Mouse (Mus musculus) large intestine, adult 2 months (tissue): ENCODE measurements around the gene Rai2. TPM values are rescaled to one million over a fixed set of nuclear protein-coding genes. Genes with fewer than 3 reads are reported as not detected.

Source experiments
- DNase-seq: peaks from one replicate; pipeline ENCODE4 v3.0.0-alpha.2; 2012; ENCODE audit warnings: low read depth, low spot score
- WGBS: fragments of 180-500 bp; shearing (Covaris S2); methylation state at CpG from one replicate; pipeline ENCODE4 v1.1.7; 2018; 5-methylcytosine and 5-hydroxymethylcytosine counted together
- polyA plus RNA-seq: library from polyadenylated mRNA; depleted of rRNA; stranded (reverse); fragments of >200 nt; gene quantifications from 2 replicates; pipeline ENCODE4 v1.2.3, GENCODE M21; 2012; rRNA removed

Rai2 gene
- polyA plus RNA-seq: 4.3 and 5.1 TPM in 2 replicates

DNA sequence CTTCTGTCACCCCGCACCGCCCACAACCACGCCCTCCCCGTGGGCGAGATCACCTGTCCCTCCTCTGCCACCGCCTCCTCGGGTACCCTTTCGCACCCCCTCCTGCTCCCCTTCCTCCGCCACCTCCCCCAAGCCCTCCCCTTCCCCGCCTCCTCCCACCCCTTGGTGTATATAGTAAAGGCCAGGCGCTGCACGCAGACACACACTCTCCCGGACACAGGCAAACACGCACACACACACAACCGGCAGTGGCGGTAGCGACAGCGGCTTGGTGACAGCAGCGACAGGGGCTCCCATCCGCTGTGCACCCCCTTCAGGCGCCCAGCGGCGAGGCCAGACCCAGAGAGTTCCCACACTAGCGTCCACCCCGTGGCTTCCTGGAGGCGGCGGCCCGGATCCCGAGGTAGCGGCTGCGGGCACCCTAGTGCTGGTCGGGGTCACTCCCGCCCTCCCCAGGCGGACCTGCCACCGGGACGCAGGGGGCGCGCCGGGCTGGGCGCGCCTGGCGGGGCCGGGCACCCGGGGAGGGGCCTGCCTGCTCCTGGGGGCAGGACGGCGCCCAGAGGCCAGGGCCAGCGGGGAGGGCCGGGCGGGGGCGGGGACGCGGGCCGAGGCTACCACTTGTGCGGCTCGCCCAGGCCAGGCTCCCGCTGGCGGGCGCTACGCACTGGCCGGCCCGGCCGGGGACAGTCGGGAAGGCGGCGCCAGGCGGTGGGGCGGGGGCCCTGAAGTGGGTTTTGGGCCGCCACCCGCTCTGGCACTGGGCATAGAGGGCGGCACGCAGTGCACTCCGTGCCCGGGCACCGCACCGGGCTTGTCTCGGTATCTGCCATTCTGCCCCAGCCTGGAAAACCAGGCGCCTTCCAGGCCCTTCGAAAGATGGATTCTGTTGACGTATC, at the start of gene Rai2:
Gene Rai2 (plus strand): TSS at position 205 of the 899 bp plus-strand sequence.
- DNase-seq: no peak
- WGBS: 21% methylated on average over 48 of the region's 79 CpGs

DNA sequence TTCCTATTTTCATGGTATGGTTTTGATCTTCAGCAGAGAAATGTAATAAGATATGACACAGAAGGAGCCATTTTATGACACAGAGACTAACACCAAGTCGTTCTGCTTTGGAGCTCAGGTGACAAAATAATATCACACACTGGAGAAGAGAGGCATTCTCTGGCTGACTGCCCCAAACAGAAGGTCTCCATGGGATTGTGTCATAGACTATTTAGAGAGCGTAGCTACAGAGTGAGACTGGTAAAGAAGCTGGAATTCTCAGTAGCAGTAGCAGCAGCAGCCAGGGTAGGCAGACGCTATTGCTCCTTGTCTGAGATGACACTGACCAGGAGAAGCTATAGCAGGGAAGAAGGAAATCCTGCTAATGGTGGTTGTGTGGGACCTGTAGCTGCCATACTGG, 27.5 kb upstream of the Rai2 start:
- no peak for DNase-seq
- WGBS: 53% methylated on average over 3 of the region's 3 CpGs

DNA sequence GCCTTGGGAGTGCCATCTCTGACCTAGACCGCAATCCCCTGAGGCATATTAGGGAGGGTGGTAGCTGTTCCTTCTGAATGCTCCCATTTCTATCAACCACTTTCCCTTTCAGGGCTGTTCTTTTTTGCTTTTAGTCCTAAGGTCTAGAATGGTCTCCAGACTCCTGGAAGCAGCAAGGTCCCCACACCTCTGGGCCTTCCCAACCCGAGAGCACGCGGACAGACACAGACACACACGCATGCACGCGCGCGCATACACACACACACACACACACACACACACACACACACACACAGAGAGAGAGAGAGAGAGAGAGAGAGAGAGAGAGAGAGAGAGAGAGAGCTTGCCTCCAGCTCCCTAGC, 385 bp upstream of the Rai2 start:
- DNase-seq: no peak
- whole genome bisulfite sequencing: 21% methylated on average over 8 of the region's 9 CpGs

DNA sequence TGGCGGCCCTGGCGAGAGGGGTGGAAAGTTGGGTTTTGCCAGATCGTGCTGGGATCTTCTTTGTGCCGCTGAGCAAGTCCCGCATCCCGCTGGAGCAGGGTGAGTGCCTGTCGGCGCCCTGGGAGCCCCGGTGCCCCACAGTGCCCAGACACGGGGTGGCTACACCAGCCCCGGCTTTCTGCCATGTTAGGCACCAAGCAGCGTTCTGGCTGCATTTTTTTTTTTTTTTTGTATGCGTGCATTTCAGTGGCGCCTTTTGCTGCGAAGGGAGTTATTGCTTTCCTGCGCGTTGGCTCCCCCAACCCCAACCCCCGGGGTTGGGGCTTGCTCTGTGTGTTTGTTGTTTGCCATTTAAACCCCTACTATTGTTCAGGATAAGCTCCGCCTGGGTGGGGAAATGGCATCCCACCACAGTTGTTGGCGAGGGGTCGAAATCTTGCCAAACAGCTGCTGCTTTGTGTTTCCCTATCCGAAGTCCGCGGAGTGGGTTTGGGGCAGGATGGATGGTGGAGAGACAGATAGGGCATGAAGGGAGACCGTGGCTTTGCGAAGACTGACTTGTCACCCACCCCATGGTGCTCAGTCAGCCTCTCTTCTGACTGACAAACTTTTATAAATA, 1.0 kb downstream of the Rai2 start:
- DNase-seq: no peak

DNA sequence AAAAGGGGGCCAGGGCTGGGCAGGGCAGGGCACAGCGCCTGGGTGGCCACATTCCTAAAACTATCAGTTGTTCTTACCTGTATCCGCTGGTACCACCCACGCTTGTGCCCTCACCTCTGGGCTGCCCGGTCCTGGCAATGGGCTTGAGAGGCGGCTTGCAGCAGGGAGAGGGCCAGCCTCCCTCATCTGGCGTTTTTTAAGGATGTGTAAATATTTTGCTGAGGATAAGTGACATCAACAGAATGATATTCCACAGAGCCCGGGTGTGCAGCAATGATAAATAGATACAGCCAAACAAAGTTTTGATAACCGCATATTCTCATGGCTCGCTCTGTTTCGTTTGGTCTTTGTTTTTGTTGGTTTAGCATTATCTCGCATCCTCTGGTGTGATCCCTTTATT, 1.7 kb downstream of the Rai2 start:
- DNase-seq: no peak
- 46% methylated on average over 11 of the region's 11 CpGs for WGBS

More for the DNA sequence above, 1.0 kb downstream of the Rai2 start:
- WGBS: 20% methylated on average over 26 of the region's 26 CpGs

DNA sequence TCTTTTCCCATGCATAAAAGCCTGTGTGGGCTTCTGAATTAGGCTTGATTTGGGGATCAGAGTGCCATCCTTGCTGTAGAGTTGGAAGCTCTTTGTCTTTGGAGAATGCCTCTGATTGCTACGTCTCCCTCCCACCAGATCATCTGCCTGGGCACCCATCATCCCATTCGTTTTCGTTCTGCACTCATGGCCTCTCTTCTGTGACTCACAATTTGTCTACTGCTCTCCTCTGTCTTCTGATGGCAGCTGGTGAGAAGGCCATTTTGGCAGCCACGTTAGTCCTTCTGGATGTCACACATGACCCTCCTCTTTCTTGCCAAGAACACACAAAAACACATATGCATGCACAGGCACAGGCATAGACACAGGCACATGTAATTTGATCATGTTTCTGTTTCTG, 4.2 kb downstream of the Rai2 start:
- whole genome bisulfite sequencing: 63% methylated on average over 4 of the region's 4 CpGs
- DNase-seq: no peak

DNA sequence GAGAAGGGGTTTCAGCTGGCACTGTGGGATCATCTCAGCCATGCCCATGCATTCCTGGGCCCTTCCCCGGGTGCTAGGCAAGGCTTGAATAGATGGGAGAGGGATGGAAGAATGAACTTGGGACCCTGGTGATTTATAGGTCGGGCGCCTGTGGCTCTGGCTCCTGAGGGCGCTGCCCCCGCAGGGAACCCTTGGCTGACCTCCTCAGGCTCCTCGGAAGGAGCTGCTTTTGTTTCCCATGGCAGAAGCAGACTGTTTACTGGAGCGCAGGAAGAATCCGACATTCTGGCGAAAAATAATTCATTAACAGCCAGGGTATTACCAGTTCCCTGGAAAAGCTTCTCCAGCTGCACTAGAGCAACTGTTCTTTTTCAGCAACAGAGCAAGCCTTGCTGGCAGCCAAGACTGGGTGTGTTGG, 6.5 kb downstream of the Rai2 start:
- 17% methylated on average over 9 of the region's 9 CpGs for WGBS
- no peak for DNase-seq

DNA sequence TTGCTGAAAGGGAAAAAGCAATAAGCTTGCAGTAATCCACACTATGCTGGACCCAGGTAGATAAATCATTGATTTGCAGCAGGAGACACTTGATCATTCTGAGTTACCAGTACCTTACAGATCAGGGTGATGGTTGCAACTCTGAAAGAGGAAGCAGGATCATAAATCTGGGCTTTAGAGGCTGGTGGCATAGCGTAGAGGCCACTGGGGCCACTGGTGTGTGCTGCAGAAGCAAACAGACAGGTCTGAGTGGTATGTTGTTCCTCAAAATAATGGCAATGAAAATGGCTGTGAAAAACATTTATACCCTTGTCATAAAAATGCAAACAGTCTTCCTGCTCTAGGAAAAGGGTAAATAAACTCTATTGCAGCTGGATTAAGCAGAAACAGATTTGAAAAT, 9.4 kb downstream of the Rai2 start:
- no peak for DNase-seq
- WGBS: 13% methylated on average over 1 of the region's 1 CpGs

DNA sequence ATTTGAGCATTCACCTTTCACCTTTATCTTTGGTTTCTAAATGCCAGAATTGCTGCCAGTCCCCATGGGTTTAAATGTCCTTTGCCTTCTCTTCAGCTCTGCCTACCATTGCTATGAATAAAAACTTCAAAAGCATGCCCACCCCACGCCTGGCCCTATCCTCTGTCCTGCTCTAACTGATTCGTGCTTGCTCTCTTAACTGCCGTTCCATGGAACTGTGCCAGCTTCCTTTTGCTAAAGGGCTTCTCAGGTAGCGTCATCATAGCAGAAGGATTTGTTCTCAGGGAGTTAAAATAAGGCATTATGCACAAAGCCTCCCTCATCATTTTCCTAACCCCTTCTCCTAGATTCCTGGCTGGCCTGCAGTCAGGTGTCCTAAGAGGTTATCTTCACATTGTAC, 11.6 kb downstream of the Rai2 start:
- DNase-seq: no peak
- 41% methylated on average over 4 of the region's 4 CpGs for WGBS

DNA sequence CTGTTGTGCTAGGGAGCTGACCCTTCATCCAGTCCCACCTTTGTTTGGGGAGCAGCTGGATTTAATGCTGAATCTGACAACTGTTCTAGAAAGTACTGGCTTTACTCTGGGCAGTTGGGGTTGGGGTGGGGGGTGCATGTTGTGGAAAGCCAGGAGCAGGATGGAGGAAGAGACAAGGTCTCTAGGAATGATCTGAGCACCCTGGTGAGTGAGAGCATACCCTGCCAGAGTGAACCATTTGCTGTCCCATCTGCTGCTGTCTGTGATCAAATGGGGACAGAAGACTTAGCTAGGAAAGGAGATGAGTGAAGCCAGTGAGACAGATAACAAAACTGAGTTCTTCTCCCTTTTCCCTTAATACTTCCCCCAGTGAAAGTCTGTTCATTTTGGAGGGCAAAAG, 13.2 kb downstream of the Rai2 start:
- DNase-seq: no peak

DNA sequence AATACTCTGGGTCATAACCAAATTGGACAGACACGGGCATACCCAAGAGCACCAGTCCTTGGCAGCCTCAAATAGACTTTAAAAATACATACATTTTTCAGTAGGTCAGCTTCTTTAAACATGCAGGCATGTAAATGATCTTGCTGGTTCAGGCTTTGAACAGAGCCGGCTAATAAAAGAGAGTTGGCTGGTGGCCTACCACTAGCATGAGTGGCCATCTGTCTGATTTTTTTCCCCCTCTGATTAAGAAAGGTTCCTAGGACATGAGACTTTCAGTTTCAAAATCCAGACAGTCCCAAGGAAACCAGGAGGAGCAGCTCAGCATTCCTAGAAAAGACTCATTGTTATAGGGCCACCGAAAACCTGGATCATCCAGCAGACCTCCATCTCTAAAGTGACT, 15.0 kb downstream of the Rai2 start:
- WGBS: 77% methylated on average over 3 of the region's 3 CpGs
- no peak for DNase-seq

DNA sequence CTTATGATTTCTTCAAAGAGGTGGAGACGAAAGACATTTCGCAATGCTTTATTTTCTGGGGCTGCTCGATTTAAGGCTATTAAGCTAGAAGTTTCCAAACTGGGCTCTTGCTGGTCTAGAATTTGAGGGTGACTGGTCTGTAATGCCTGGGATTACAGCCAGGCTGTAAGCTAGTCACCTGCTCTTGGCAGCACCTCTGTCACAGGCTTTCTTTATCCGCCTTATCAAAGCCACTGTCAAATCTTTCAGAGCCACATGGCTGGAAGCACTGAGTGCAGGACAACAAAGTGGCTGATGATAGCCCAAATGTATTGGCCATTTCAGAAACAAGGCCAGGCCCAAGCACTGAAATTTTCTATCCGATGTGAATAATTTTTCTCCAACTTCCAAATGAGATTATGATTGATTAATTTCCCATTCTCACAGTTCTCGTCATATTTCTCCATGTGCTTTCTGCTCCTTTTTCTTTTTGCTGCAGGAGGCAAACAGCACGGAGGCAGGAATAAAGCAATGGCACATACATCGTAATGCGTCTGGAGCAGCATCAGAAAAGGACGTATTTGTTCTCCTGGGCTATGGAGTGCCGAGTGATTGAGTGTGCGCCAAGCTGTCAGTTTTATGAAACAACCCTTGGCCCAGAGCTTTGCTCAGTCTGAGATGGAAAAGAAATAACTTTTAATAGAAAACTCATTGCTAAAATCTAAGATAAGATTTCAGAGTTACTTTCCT, 16.9 kb downstream of the Rai2 start:
- WGBS: 77% methylated on average over 12 of the region's 12 CpGs
- no peak for DNase-seq

DNA sequence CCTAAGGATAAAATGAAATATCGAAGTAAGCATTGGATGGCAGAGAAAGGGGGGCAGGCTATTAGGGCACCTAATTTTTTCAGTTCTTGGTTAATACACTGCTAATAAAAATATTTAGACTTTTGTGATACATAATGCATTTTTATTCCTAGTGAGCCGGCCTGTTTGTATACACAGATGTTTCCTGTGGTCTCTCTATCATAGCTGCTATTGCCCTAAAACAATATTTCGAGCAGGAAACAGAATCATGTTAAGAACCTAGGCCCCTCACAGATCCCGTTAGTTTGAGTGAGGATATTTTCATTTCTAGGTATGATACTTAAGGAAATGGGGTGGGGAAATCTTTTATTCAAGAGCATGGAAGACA, 17.4 kb downstream of the Rai2 start:
- no peak for DNase-seq
- WGBS: 64% methylated on average over 4 of the region's 4 CpGs

DNA sequence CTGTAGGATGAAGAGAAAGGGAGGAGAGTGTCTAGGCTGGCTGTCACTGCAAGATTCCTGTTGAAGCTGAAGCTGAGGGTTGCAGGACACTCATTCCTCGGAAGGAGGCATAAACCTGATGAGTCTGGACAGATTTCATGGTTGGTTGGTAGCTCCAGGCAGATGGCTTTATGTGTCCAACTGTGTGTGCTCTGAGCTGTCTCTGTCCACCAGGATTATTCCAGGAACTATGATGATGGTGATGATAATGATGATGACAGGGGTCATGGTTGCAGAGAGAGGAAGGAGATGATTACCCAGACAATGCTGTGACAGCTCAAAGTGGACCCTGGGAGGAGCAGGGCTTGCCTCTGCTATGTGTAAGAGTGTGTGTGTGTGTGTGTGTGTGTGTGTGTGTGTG, 22.5 kb downstream of the Rai2 start:
- DNase-seq: no peak
- WGBS: 40% methylated on average over 1 of the region's 1 CpGs

DNA sequence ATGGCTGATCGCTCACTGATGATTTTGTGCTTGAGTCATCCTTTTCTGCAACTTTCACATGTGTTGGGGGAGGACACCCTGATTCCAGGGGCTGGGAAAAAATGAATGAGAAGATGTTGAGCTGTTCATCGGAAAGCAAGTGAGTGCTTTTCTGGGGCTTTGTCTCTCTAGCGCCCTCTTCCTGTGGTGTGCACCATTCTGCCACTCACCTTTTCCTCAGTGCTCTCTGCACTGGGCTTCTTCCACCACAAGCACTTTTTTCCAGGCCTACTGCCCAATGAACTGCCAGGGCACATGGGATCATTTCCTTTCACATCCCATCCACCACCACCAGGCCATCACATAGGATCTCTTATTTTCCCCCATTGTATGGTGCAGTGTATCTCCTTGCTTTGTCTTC, 26.2 kb downstream of the Rai2 start:
- WGBS: 74% methylated on average over 3 of the region's 3 CpGs
- no peak for DNase-seq

DNA sequence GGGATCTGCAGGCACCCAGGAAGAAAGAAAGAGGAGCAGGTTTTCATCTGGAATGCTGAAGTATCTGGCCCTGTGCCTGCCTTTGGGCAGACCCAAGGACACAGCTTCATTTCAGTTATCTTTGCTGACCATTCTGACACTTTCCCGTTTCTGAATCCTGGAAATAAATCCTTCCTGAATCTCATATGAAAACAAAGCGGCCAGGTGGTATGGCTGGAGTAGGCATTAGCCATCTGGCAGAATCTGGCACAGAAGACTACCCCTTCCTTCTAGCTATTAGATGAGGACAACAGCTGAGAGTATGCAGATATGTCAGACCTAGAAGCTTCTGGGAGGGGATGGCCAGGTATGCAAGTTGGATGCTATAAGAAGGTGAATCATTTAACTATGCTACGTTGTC, 28.4 kb downstream of the Rai2 start:
- 65% methylated on average over 3 of the region's 3 CpGs for WGBS
- no peak for DNase-seq

DNA sequence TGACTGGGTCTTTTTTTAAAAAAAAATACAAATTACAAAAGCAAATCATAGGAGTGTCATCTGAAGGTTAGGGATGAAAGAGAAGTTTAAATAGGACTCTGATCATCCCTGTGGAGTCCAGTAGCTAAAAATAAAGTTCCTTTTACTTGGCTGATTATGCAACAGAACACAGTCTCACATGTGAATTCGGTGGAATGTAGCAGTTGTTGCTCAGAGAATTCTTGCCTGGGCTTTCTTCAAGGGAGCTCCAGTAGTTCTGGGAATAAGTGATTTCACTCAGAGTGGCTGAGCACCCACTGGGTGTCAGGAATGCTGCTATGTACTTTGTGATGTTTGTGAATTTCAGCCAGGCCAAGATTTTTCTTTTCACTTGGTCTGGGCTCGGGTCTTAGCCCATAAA, 30.5 kb downstream of the Rai2 start:
- no peak for DNase-seq
- WGBS: 48% methylated on average over 2 of the region's 2 CpGs

DNA sequence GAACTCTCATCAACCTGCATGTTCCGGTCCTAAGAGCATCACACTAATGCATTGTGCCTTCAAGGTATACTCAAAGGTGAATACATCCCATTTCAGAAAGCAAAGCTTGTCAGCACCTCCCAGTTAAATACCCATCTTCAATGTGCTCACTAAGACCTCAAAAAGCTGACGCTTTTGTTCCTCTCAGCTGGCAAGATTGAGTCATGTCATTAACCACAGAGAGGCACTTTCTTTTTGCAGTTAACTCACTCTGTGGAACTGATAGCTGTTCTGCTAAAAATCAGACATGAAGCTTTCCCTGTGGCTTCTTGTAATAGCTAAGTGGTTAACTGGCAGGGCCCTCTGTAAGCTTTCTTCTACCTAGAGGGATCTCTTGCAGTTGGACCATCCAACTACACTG, 36.6 kb downstream of the Rai2 start:
- WGBS: 77% methylated on average over 2 of the region's 2 CpGs
- no peak for DNase-seq

DNA sequence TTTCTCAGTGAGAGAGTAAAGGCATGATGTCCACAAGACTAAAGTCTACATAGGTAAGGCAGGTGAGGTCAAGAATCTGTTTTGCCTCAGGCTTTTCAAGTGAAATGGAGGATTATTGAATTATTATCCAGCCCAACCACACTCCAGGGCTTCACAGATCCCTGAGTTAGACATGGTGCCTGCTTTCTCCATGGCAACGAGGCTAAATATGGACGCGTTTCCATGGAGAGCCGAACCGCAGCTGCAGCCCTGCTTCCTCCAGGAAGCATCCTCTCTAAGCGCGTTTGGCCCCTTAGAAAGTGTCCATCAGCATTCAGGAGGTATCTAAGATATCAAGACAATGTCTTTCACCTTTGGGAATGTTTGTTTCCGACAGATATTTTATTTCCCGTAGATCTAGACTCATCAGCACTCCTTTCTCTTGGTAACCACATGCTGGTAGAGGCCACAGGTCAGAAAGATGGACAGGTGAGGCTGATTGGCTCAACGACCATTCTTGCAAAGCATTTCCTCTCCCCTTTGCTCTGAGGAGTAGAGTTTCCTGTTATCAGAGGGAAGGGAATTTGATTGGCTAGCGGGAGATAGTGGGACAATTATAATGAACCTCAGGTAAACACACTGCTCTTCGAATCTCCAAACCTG, 59.6 kb downstream of the Rai2 start:
- no peak for DNase-seq

DNA sequence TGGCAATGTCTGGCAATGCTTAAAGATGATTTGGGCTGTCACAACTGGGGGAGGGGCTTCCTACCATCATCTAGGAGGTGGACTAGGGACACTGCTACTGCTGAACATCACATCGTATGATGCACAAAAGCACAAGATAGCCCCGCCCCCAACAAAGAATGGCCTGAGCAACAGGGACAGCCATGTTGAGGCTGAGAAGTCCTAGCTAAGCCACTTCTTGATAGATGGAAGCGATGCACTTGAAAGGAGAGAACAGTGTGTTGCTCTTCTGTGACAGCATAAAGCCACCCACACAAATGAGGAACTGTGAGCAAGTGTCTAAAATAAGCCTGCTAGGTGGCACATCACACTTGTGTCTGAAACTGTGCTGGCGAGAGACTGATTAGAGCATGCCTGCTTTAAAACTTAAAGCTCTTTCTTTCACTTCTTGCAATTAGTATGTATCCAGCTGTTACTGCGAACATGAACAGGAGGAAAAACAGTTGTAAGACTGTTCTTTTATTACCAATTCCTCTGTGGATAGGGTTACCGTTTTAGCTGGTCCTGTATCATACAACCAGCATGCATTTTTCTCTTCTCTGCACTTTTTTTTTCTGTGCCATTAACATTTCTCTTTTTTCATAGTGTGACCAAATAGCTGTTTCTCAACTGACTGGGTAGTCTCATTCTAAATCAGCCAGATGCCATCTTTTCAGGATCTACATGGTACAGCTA, 63.6 kb downstream of the Rai2 start:
- WGBS: 82% methylated on average over 6 of the region's 6 CpGs

More for the DNA sequence above, 59.6 kb downstream of the Rai2 start:
- WGBS: 76% methylated on average over 12 of the region's 12 CpGs

More for the DNA sequence above, 63.6 kb downstream of the Rai2 start:
- no peak for DNase-seq
